Mouse (Mus musculus) lung, postnatal 0 days (tissue): ENCODE data around the gene Selenop.

Experiments used
- CTCF ChIP-seq: IDR thresholded peaks from 2 replicates; pipeline ENCODE4 v1.5.1; 2016; ENCODE audit warnings: antibody characterized with exemption, mild to moderate bottlenecking
- EP300 ChIP-seq: IDR thresholded peaks from 2 replicates; pipeline ENCODE4 v1.6.1; 2016; ENCODE audit warnings: antibody characterized with exemption, mild to moderate bottlenecking, control low read depth

- TF ChIP-seq CTCF = no peak
- no peak for TF ChIP-seq EP300
Measured at GRCm38 (mm10) chr15:3250620-3251019, 17.7 kb upstream of the Selenop start.
